Mouse (Mus musculus) adrenal gland, adult 10 weeks (tissue): Measurements from ENCODE around the gene Yme1l1. TPM values are rescaled to one million over a fixed set of nuclear protein-coding genes. Genes with fewer than 3 reads are reported as not detected.

Experiments used
- polyA plus RNA-seq: library from polyadenylated mRNA; stranded (reverse); fragments of 350-450 nt; fragmentation: Illumina TruSeq; extraction: RNeasy Lipid Tissue Mini Kit (QIAGEN cat#74804); gene quantifications from one replicate; pipeline ENCODE4 v1.2.3, GENCODE M21; 2014; ENCODE audit warnings: low read depth, low replicate concordance

Gene Yme1l1
- 310 TPM for polyA plus RNA-seq

DNA sequence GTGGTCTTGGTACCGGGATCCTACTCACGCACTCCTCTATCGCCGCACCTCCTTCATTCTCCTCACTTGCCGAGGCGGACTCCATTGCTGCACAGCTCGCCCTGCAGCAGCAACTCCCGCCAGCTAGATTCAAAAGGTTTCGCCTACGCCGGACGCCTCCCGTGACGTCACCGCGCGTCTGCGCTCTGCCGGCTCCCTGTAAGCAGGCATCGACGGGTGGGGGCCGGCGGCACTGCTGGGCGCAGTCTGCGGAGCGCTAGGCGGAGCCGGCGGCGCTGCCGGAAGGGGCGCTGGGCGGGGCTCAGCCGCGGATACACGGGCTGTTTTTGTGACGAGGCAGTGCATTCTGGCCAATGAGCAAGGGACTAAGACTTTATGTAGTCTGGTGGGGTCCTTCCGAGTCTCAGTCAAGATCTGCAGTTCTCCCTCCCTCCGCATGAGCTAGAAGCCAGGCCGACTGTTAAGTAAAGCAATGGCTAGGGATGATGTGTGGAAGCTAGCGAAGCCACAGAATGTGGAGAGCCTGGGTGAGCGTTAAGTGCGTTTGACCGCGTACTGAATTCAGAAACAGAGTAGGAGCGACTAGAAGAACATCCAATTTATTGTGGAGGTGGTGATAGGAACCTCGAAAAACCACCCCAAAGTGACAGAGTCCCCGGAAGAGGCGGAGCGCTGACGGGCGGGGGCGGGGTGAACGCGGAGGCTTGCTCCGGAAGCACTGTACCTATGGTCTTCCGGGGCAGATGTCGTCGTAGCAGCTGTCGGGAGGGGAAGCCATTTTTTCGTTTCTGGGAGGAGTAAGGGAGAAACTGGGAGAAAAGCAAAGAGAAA lies at the start of gene Yme1l1, which contains the start of gene Mastl:
Gene Yme1l1 (plus strand): TSS at position 593 of the 831 bp plus-strand sequence.
Gene Mastl (minus strand): TSS at position 248 of the 831 bp plus-strand sequence.

DNA sequence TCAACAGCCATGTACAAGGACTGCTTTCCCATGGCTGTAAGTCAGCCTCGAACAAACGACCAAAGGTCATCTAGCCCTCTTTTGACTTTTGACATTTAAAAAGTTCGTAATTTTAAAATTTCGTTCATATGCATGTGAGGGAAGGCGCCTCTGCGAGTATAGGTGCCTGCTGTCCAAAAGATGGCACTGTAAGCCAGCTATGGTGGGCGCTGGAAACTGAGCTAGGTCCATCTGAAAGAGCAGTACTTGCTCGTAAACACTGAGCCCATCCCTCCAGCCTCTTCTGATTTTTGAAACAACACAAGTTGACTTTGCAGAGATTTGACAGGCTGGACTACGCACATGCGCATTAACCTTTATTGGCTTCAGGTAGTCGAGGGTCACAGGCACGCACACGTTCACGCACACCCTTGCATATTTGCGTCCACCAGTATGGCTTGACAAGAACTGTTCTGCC lies 50.9 kb downstream of the Yme1l1 start, which contains the start of gene 4931423N10Rik:
Gene 4931423N10Rik (plus strand): TSS at position 407 of the 457 bp plus-strand sequence.

Other genes starting within 250 kb of the Yme1l1 start
- 177 TPM for gene Abi1, start 116.1 kb upstream of the Yme1l1 start, polyA plus RNA-seq
- 285 TPM for gene Acbd5, start 88.2 kb upstream of the Yme1l1 start, polyA plus RNA-seq
- gene Mastl, start 345 bp upstream of the Yme1l1 start, polyA plus RNA-seq: 5.5 TPM
- gene 4931423N10Rik, start 51.1 kb downstream of the Yme1l1 start, polyA plus RNA-seq: not detected
- not detected for gene Nxph2, start 164.9 kb downstream of the Yme1l1 start, polyA plus RNA-seq